Mouse (Mus musculus): ENCODE data around the gene Capza1.

- TF ChIP-seq CTCF (IDR thresholded peaks at IDR 0.05; ENCODE audit: borderline replicate concordance, control insufficient read depth, extremely low read depth, insufficient read depth, low read length, poor library complexity): no peak
- TF ChIP-seq POLR2A (IDR thresholded peaks at IDR 0.05; ENCODE audit: control insufficient read depth, extremely low read depth, insufficient read depth, low read length, poor library complexity): no peak
Observed at GRCm38 (mm10) chr3:104789822-104790221, 74.5 kb downstream of the Capza1 start.
